ENCODE assay signal across 20 mouse cellular contexts in the genomic region with DNA sequence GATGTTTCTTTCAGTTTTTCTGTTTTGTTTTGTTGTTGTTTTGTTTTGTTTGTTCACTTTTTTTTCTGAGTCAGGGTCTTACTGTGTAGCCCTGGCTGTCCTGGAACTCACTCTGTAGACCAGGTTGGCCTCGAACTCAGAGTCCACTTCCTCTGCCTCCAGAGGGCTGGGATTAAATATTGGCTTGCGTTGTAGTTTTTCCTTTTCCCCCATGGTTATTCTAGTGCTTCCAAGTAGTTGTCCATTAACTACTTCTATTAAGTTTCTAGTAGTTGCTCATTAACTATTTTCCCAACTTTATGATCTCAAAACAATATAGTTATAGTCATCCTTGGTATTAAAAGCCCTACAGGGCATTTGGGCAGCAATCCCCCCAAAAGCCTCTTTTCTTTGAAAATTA.
"Had no signal": no experiment of that assay in that cellular context is flagged by ENCODE, and none has a peak within 500 bp of the region (broad histone marks: within the 10 kb centered on the region; RNA-seq: fewer than 3 reads in every experiment).

No protein-coding gene starts in this region.

- ATAC-seq: hindbrain, embryonic 16.5 days had no signal

- DNase-seq: layer of hippocampus, postnatal 36 days; lung, adult 18-20 months; lung, postnatal 10 days; lung, postnatal 36 days; right cerebral cortex, adult 18-20 months; right cerebral cortex, postnatal 14 days; right cerebral cortex, postnatal 4 days; thymus, adult 2 months; thymus, postnatal 36 days had no signal

- H3K36me3 ChIP-seq: lung, embryonic 15.5 days; midbrain, embryonic 10.5 days; neural tube, embryonic 12.5 days; neural tube, embryonic 15.5 days had no signal

- H3K4me1 ChIP-seq: lung, embryonic 15.5 days had no signal

- H3K9ac ChIP-seq: liver, embryonic 14.5 days; lung, embryonic 15.5 days; neural tube, embryonic 12.5 days; neural tube, embryonic 15.5 days had no signal

- H3K4me2 ChIP-seq: liver, embryonic 11.5 days; lung, embryonic 15.5 days; neural tube, embryonic 12.5 days; neural tube, embryonic 15.5 days had no signal

- H3K27me3 ChIP-seq: lung, embryonic 15.5 days; megakaryocyte, embryonic 14.5 days; neural tube, embryonic 12.5 days; neural tube, embryonic 15.5 days had no signal

- H3K27ac ChIP-seq: kidney, postnatal 0 days; left cerebral cortex, adult 2 months; liver, embryonic 14.5 days; lung, embryonic 15.5 days; midbrain, embryonic 10.5 days; neural tube, embryonic 12.5 days; neural tube, embryonic 15.5 days; stomach, postnatal 0 days had no signal

- H3K9me3 ChIP-seq: lung, embryonic 15.5 days; megakaryocyte, embryonic 14.5 days; midbrain, embryonic 10.5 days; neural tube, embryonic 12.5 days; neural tube, embryonic 15.5 days had no signal

- H3K4me3 ChIP-seq: left cerebral cortex, adult 2 months; lung, embryonic 15.5 days; megakaryocyte, embryonic 14.5 days; midbrain, embryonic 10.5 days; neural tube, embryonic 12.5 days; neural tube, embryonic 15.5 days had no signal
